Mouse (Mus musculus): ENCODE results near the gene 5330417C22Rik.

- TF ChIP-seq CTCF (IDR thresholded peaks at IDR 0.05; ENCODE audit: control insufficient read depth, insufficient read depth, insufficient read length) (no peak), FOSL1 (IDR thresholded peaks at IDR 0.05; ENCODE audit: insufficient read depth, low read length, poor library complexity, severe bottlenecking) (no peak), MAX (IDR thresholded peaks at IDR 0.05) (no peak), MYOD1 (IDR thresholded peaks at IDR 0.05; ENCODE audit: control insufficient read depth, insufficient read length, low read depth) (no peak)
Measured at GRCm38 (mm10) chr3:108458380-108458779, 78.0 kb downstream of the 5330417C22Rik start.
